ENCODE assay signal across 7 mouse cellular contexts in the genomic region with DNA sequence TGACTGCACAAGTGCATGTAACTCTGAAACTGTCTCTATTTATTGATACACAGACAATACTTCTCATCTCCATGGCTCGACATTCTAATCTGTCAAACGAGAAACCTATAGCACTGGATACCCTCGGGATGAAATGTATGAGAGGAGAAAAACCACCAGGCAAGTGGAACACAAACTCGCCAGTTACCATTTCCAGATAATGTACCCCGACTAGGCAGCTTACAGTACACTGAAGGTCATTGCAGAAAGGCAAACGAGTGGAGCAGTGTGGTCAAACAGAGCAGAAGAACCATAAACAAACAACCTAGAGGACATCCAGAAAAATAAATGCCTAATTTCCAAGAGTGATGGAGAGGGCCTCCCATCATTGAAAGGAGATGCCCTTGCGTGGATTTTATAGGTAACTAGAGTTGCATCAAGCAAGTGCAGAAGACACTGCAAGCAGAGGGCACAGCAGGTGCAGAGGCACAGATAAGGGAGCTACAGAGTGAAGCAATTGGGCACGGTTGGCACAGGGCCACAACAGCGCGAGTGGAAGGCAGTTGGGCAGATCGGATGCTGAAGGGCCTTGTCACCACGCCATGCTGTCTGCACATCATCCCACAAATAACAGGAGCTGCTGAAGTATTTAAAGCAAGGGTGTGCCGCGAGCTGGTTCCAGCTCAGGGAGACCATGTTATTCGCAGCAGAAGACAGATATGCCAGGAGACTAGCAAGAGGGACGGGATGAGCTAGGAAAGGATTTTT.
DNase-seq lines count a peak whose midpoint lies in the region.

No protein-coding gene starts in this region.

- DNase-seq in thymus, postnatal 14 days = peak; percentile 45
- DNase-seq in thymus, adult 18-20 months = no peak
- peak; percentile 22 for DNase-seq in cerebellum, adult 9-11 months
- DNase-seq in heart, adult 8-10 months (ENCODE audit: low spot score) = peak; percentile 9
- peak; percentile 62 to 75 for DNase-seq in left cerebral cortex, postnatal 10 days (ENCODE audit: extremely low spot score in 1 of 2, low spot score in 2 of 2)
- peak; percentile 84 to 87 for DNase-seq in spleen, postnatal 14 days (ENCODE audit: low spot score in 2 of 2)
- no peak for DNase-seq in embryo, embryonic 11 days

- intact Hi-C loops in left cerebral cortex, postnatal 10 days (cut with DNase I) = no loop called here

Comparison
In these comparisons a context has a peak if more than half of its experiments do, and no peak if none do; other contexts are left out.
1. DNase-seq: peak in thymus, postnatal 14 days (single experiment), cerebellum, adult 9-11 months (single experiment), heart, adult 8-10 months (single experiment), left cerebral cortex, postnatal 10 days (2 of 2) and spleen, postnatal 14 days (2 of 2); none in thymus, adult 18-20 months (0 of 2) and embryo, embryonic 11 days (single experiment).